Mouse (Mus musculus) thymus, postnatal 25 days (tissue): ENCODE results near the gene L3mbtl1.

ENCODE experiments used
- DNase-seq: peaks from one replicate; pipeline ENCODE4 v3.0.0; 2022

Gene L3mbtl1

GRCm38 (mm10) chr2:162946964-162947363, 3.7 kb downstream of the L3mbtl1 start:
- DNase-seq = no peak

- DNase-seq = no peak
These were observed 4.5 kb downstream of the L3mbtl1 start for GRCm38 (mm10) chr2:162947736-162948135.

- no peak for DNase-seq
These were observed 4.9 kb downstream of the L3mbtl1 start for GRCm38 (mm10) chr2:162948221-162948620.

- no peak for DNase-seq
These were observed 7.5 kb downstream of the L3mbtl1 start for GRCm38 (mm10) chr2:162950776-162951175.

GRCm38 (mm10) chr2:162956843-162957242, 13.6 kb downstream of the L3mbtl1 start:
- DNase-seq = no peak

- DNase-seq = no peak
These were observed 18.0 kb downstream of the L3mbtl1 start for GRCm38 (mm10) chr2:162961321-162961720.

- no peak for DNase-seq
These were observed 23.5 kb downstream of the L3mbtl1 start for GRCm38 (mm10) chr2:162966734-162967133.

- peak; percentile 40 for DNase-seq
These were observed 25.1 kb downstream of the L3mbtl1 start for GRCm38 (mm10) chr2:162968357-162968756.

GRCm38 (mm10) chr2:162969101-162969500, 25.8 kb downstream of the L3mbtl1 start:
- DNase-seq = no peak

GRCm38 (mm10) chr2:162970896-162971295, 27.6 kb downstream of the L3mbtl1 start:
- no peak for DNase-seq

GRCm38 (mm10) chr2:162972752-162973151, 29.5 kb downstream of the L3mbtl1 start:
- no peak for DNase-seq

GRCm38 (mm10) chr2:162973206-162973605, 29.9 kb downstream of the L3mbtl1 start:
- DNase-seq = no peak

GRCm38 (mm10) chr2:162973637-162974036, 30.4 kb downstream of the L3mbtl1 start:
- no peak for DNase-seq

GRCm38 (mm10) chr2:162975157-162975775, 32.0 kb downstream of the L3mbtl1 start:
- DNase-seq = no peak

- DNase-seq = no peak
These were observed 32.7 kb downstream of the L3mbtl1 start for GRCm38 (mm10) chr2:162976001-162976400.

GRCm38 (mm10) chr2:162984381-162984780, 41.1 kb downstream of the L3mbtl1 start:
- DNase-seq = no peak

GRCm38 (mm10) chr2:162985923-162986322, 42.7 kb downstream of the L3mbtl1 start:
- no peak for DNase-seq

GRCm38 (mm10) chr2:162986764-162987163, 43.5 kb downstream of the L3mbtl1 start:
- no peak for DNase-seq

GRCm38 (mm10) chr2:162987218-162987617, 43.9 kb downstream of the L3mbtl1 start, which contains the start of gene Sgk2:
Gene Sgk2 (plus strand): TSS chr2:162987330.
- DNase-seq = no peak

- DNase-seq = no peak
These were observed 45.0 kb downstream of the L3mbtl1 start for GRCm38 (mm10) chr2:162988235-162988634.

GRCm38 (mm10) chr2:162991394-162992083, 48.3 kb downstream of the L3mbtl1 start:
- no peak for DNase-seq

GRCm38 (mm10) chr2:162992084-162992437, 48.8 kb downstream of the L3mbtl1 start:
- DNase-seq = no peak

GRCm38 (mm10) chr2:162993881-162994616, 50.8 kb downstream of the L3mbtl1 start:
- DNase-seq = no peak
